Mouse (Mus musculus) liver, embryonic 14.5 days (tissue): Measurements from ENCODE around the gene Ccnt1. TPM values are rescaled to one million over a fixed set of nuclear protein-coding genes. Genes with fewer than 3 reads are reported as not detected.

Experiments
- ATAC-seq: fragments of 200-750 bp; cut with Nextera tagmentation; 2 replicates; pipeline ENCODE4 v1.8.0; 2017; ENCODE audit warnings: moderate number of reproducible peaks, mild to moderate bottlenecking, moderate library complexity; ENCODE audit not compliant: insufficient read depth
- DNase-seq, 3 experiments: peaks; one replicate each; pipeline ENCODE4 v3.0.0-alpha.2; 2012 to 2013; ENCODE audit warnings: low read depth in 3 of 3, low spot score in 3 of 3
- H3K27ac ChIP-seq: fragments of 300-500 bp; sonication (generic); 2 replicates; pipeline ENCODE4 v1.5.1; 2014; ENCODE audit warnings: moderate library complexity, mild to moderate bottlenecking, control low read depth, inconsistent platforms
- H3K27me3 ChIP-seq: fragments of 300-500 bp; sonication (generic); 2 replicates; pipeline ENCODE4 v1.6.1; 2014; ENCODE audit warnings: mild to moderate bottlenecking, low read length, moderate library complexity; ENCODE audit not compliant: control insufficient read depth, insufficient read depth
- H3K36me3 ChIP-seq: fragments of 300-500 bp; sonication (generic); replicated peaks from 2 replicates; pipeline ENCODE4 v1.6.1; 2014; ENCODE audit warnings: low read depth; ENCODE audit not compliant: control insufficient read depth, insufficient read depth
- H3K4me1 ChIP-seq, 2 experiments: fragments of 200-500 bp in 1 of 2; fragments of 300-500 bp in 1 of 2; sonication (generic) in 1 of 2; replicated peaks; 2 replicates each; pipeline ENCODE4 v1.6.1; 2012 to 2014; ENCODE audit warnings: antibody characterized with exemption in 1 of 2, inconsistent platforms in 1 of 2, low read length in 1 of 2; ENCODE audit not compliant: control insufficient read depth in 2 of 2, insufficient read depth in 2 of 2
- H3K4me2 ChIP-seq: fragments of 300-500 bp; sonication (generic); 2 replicates; pipeline ENCODE4 v1.6.1; 2014; ENCODE audit warnings: low read depth, mild to moderate bottlenecking, control low read depth, moderate library complexity
- H3K4me3 ChIP-seq, 2 experiments: fragments of 200-500 bp in 1 of 2; fragments of 300-500 bp in 1 of 2; sonication (generic) in 1 of 2; 2 replicates each; pipeline ENCODE4 v1.5.1; 2012 to 2014; ENCODE audit warnings: low read depth in 2 of 2, low read length in 2 of 2, mild to moderate bottlenecking in 2 of 2, control low read depth in 1 of 2, inconsistent platforms in 1 of 2, moderate library complexity in 1 of 2; ENCODE audit not compliant: insufficient read depth in 1 of 2
- H3K9ac ChIP-seq: fragments of 300-500 bp; sonication (generic); replicated peaks from 2 replicates; pipeline ENCODE4 v1.6.1; 2014; ENCODE audit warnings: mild to moderate bottlenecking, control low read depth, moderate library complexity
- H3K9me3 ChIP-seq: fragments of 300-500 bp; sonication (generic); 2 replicates; pipeline ENCODE4 v1.6.1; 2016; ENCODE audit warnings: low read length, mixed read lengths; ENCODE audit not compliant: control insufficient read depth
- CTCF ChIP-seq: IDR thresholded peaks from 2 replicates; pipeline ENCODE4 v1.5.1; 2016; ENCODE audit warnings: antibody characterized with exemption, low read depth, control low read depth
- EP300 ChIP-seq: IDR thresholded peaks from 2 replicates; pipeline ENCODE4 v1.6.1; 2016; ENCODE audit warnings: antibody characterized with exemption, low read depth
- WGBS: fragments of 180-500 bp; shearing (Covaris S2); extraction: QIAGEN DNeasy Blood & Tissue Kit; methylation state at CpG from one replicate; pipeline ENCODE4 v1.1.7; 2014; ENCODE audit not compliant: insufficient replicate concordance; 5-methylcytosine and 5-hydroxymethylcytosine counted together
- polyA plus RNA-seq, 2 experiments: library from polyadenylated mRNA; depleted of rRNA in 1 of 2; stranded (reverse) in 1 of 2; unstranded in 1 of 2; fragments of >200 nt; fragmentation: Nextera tagmentation in 1 of 2; extraction: Ambion mirVana in 1 of 2; gene quantifications; 2 replicates each; pipeline versions ENCODE4 v1.2.1 to v1.2.3; 2012 to 2014

Gene Ccnt1
- polyA plus RNA-seq, 2 experiments = 8.2 to 23.7 TPM

DNA sequence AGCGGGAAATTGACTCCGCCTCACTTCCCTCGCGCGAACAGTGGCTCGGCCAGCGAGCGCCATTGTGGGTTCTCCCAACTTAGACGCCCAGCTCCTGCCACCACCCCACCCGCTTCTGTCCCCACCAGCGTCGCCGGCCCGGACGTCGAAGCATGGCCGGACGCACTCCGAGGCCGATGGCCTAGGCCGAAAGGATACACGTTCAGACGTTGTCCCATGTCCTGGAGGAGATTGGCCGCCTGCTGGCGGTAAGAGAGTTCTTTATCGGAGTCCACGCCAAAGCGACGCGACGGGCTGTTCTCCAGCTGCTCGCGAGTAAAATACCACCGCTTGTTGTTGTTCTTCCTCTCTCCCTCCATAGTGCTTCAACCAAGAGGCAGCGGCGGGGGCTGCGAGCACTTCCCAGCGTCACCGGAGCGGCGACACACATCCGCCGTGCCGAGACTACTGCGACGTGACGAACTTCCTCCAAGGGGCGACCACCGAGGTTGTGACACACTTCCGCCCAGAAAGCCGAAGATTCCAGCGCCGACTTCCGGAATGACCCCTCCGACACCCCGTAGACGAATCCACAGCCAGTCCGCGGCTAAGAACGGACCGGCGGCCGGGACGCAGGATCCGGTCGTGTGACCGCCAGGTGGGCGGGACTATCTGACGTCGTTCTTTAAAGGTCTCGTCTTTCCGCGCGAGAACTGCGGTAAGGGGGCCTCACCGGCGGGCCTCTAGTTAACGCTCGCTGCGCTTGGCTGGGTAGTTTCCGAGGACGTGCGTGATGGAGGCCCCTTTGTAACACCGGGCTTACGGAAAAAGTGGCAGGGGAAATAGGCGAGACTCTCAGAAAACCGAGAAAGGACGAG lies 3.2 kb downstream of the Ccnt1 start:
- H3K4me1 ChIP-seq = peaks cover 18 to 19% of the 10 kb centered on the region in 2 experiments
- under 1% methylated on average over 85 of the region's 88 CpGs for WGBS
- H3K4me3 ChIP-seq = peak overlapping the region; percentile 79 to 97
- peak overlapping the region; percentile 98 for H3K27ac ChIP-seq
- TF ChIP-seq CTCF = peak; percentile 53
- TF ChIP-seq EP300 = peak; percentile 31
- DNase-seq = peak; percentile 98 to 99 (median 98)
- H3K4me2 ChIP-seq = peak overlapping the region; percentile 93
- peaks cover 26% of the 10 kb centered on the region for H3K36me3 ChIP-seq
- peak overlapping the region; percentile 96 for H3K9ac ChIP-seq
- no peaks in the 10 kb centered on the region for H3K9me3 ChIP-seq
- peak; percentile 92 for ATAC-seq
- H3K27me3 ChIP-seq = no peaks in the 10 kb centered on the region

GRCm38 (mm10) chr15:98566973-98567277 lies 3.8 kb downstream of the Ccnt1 start:
- peak overlapping the region; percentile 96 for H3K9ac ChIP-seq
- H3K27ac ChIP-seq = peak overlapping the region; percentile 98
- TF ChIP-seq EP300 = no peak
- no peak for TF ChIP-seq CTCF
- DNase-seq = no peak
- H3K27me3 ChIP-seq = no peaks in the 10 kb centered on the region
- peaks cover 26% of the 10 kb centered on the region for H3K36me3 ChIP-seq
- peaks cover 18 to 19% of the 10 kb centered on the region in 2 experiments for H3K4me1 ChIP-seq
- ATAC-seq = no peak
- no peaks in the 10 kb centered on the region for H3K9me3 ChIP-seq
- peak overlapping the region; percentile 73 for H3K4me2 ChIP-seq
- under 1% methylated on average over 15 of the region's 15 CpGs for WGBS
- peak overlapping the region; percentile 79 to 97 for H3K4me3 ChIP-seq

DNA sequence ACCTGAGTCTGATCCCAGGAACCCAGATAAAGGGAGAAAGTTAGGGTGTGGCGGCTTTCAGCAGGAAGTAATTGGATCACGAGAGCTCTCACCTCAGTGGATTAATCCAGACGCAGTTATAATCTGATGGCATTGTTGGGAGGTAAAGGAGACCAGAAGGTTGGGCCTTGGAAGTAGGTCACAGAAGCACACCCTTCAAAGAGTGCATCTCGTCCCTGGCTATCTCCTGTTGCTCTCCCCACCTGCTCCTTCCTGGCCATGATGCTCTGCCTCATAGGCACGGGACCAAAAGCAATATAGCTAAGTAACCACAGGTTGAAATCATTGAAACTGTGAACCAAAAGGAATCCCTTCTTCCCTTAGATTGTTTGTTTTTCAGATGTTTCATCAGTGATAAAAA lies 13.5 kb downstream of the Ccnt1 start:
- Histone ChIP-seq H3K4me3 (no peak overlapping the region), H3K9me3 (no peaks in the 10 kb centered on the region), H3K27ac (no peak overlapping the region), H3K4me2 (no peak overlapping the region), H3K4me1 (no peaks in the 10 kb centered on the region; a peak in 1 of 4 replicates), H3K9ac (no peak overlapping the region), H3K36me3 (peaks cover 59% of the 10 kb centered on the region), H3K27me3 (no peaks in the 10 kb centered on the region)
- 84% methylated on average over 5 of the region's 5 CpGs for WGBS
- TF ChIP-seq EP300 (no peak), CTCF (no peak)
- ATAC-seq (no peak), DNase-seq (no peak)

- H3K4me3 ChIP-seq = no peak overlapping the region
- H3K4me2 ChIP-seq = no peak overlapping the region
- no peak overlapping the region for H3K27ac ChIP-seq
- H3K4me1 ChIP-seq = no peaks in the 10 kb centered on the region
- no peak overlapping the region for H3K9ac ChIP-seq
- no peaks in the 10 kb centered on the region for H3K9me3 ChIP-seq
- peaks cover 72% of the 10 kb centered on the region for H3K36me3 ChIP-seq
- WGBS = 97% methylated on average over 4 of the region's 4 CpGs
- no peak for TF ChIP-seq CTCF
- TF ChIP-seq EP300 = no peak
- DNase-seq (no peak), ATAC-seq (no peak)
- no peaks in the 10 kb centered on the region for H3K27me3 ChIP-seq
Observed at GRCm38 (mm10) chr15:98555881-98556280, 14.8 kb downstream of the Ccnt1 start.

GRCm38 (mm10) chr15:98552758-98553157 lies 18.0 kb downstream of the Ccnt1 start:
- WGBS = 89% methylated on average over 2 of the region's 2 CpGs
- DNase-seq (no peak), ATAC-seq (no peak)
- H3K27ac ChIP-seq = no peak overlapping the region
- no peaks in the 10 kb centered on the region for H3K4me1 ChIP-seq
- H3K27me3 ChIP-seq = no peaks in the 10 kb centered on the region
- no peak for TF ChIP-seq CTCF
- no peak for TF ChIP-seq EP300
- H3K4me3 ChIP-seq = no peak overlapping the region
- no peak overlapping the region for H3K9ac ChIP-seq
- no peak overlapping the region for H3K4me2 ChIP-seq
- no peaks in the 10 kb centered on the region for H3K9me3 ChIP-seq
- H3K36me3 ChIP-seq = peaks cover 75% of the 10 kb centered on the region
